Mouse (Mus musculus): ENCODE data around the gene Adap1.

Gene Adap1

GRCm38 (mm10) chr5:139251736-139252080 is 73.7 kb downstream of the Adap1 start:
- no peak for DNase-seq (ENCODE audit: low read depth)

GRCm38 (mm10) chr5:139251279-139251678 is 74.1 kb downstream of the Adap1 start:
- no peak for DNase-seq (ENCODE audit: low read depth)

- no peak for DNase-seq (ENCODE audit: low read depth)
Measured at GRCm38 (mm10) chr5:139248846-139249245, 76.6 kb downstream of the Adap1 start.

GRCm38 (mm10) chr5:139247767-139248166 is 77.7 kb downstream of the Adap1 start:
- no peak for DNase-seq (ENCODE audit: low read depth)

- no peak for DNase-seq (ENCODE audit: low read depth)
Measured at GRCm38 (mm10) chr5:139243384-139243783, 82.0 kb downstream of the Adap1 start.

- no peak for DNase-seq (ENCODE audit: low read depth)
Measured at GRCm38 (mm10) chr5:139241022-139241761, 84.2 kb downstream of the Adap1 start.

GRCm38 (mm10) chr5:139237436-139237835 is 88.0 kb downstream of the Adap1 start:
- DNase-seq (ENCODE audit: low read depth), result peak; percentile 56

GRCm38 (mm10) chr5:139234423-139234822 is 91.0 kb downstream of the Adap1 start:
- no peak for DNase-seq (ENCODE audit: low read depth)

- no peak for DNase-seq (ENCODE audit: low read depth)
Measured at GRCm38 (mm10) chr5:139232083-139232482, 93.3 kb downstream of the Adap1 start.

GRCm38 (mm10) chr5:139229716-139230115 is 95.7 kb downstream of the Adap1 start:
- peak; percentile 56 for DNase-seq (ENCODE audit: low read depth)

GRCm38 (mm10) chr5:139228318-139228717 is 97.1 kb downstream of the Adap1 start:
- DNase-seq (ENCODE audit: low read depth), result no peak

- DNase-seq (ENCODE audit: low read depth), result no peak
Measured at GRCm38 (mm10) chr5:139227645-139228044, 97.8 kb downstream of the Adap1 start.

GRCm38 (mm10) chr5:139227236-139227635 is 98.2 kb downstream of the Adap1 start:
- no peak for DNase-seq (ENCODE audit: low read depth)

GRCm38 (mm10) chr5:139223331-139223730 is 102.1 kb downstream of the Adap1 start:
- no peak for DNase-seq (ENCODE audit: low read depth)

Measured in NIH3T3 (cell line).